Mouse (Mus musculus) testis, adult 2 months (tissue): ENCODE data around the gene Dbndd2.

ENCODE experiments used
- CTCF ChIP-seq: fragments of 200-500 bp; IDR thresholded peaks from 2 replicates; pipeline ENCODE4 v1.5.1; 2012; ENCODE audit warnings: low read depth, mild to moderate bottlenecking, inconsistent platforms, low read length, moderate library complexity; ENCODE audit not compliant: control insufficient read depth, insufficient read depth, insufficient replicate concordance
- POLR2A ChIP-seq: fragments of 200-500 bp; IDR thresholded peaks from 2 replicates; pipeline ENCODE4 v1.6.1; 2012; ENCODE audit warnings: low read depth, mild to moderate bottlenecking, inconsistent platforms, low read length, moderate library complexity; ENCODE audit not compliant: control insufficient read depth

DNA sequence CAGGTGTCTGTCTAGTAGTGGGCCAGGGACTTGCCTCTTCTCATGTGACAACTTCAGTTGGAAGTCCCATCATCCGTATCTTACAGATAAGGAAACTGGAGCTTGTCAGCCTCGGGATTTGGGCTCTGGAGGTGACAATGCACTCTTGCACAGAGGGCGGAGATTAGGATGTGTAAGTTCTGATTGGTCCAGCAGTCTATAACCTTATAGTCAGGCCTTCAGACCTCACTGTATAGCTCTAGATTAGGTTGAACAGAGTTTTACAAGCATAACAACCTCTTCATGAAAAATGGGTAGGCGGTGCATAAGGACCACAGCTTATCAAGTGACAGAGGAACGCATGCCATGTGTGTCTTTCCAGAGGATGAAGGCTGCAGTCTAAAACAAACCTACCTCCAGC is 19.1 kb upstream of the Dbndd2 start:
- no peak for TF ChIP-seq CTCF
- TF ChIP-seq POLR2A, result no peak
